Mouse (Mus musculus): ENCODE results near the gene 1810024B03Rik.

1810024B03Rik gene

GRCm38 (mm10) chr2:127166261-127166660 is 41.8 kb downstream of the 1810024B03Rik start:
- DNase-seq: peak; percentile 68

- no peak for DNase-seq
These were observed 42.4 kb downstream of the 1810024B03Rik start for GRCm38 (mm10) chr2:127165675-127166074.

- no peak for DNase-seq
These were observed 62.4 kb downstream of the 1810024B03Rik start for GRCm38 (mm10) chr2:127145699-127146098.

GRCm38 (mm10) chr2:127143158-127144063 is 64.7 kb downstream of the 1810024B03Rik start, which contains the start of gene Itpripl1:
Itpripl1 (minus strand) TSS chr2:127143442.
- DNase-seq: peak; percentile 95

- peak; percentile 27 for DNase-seq
These were observed 65.4 kb downstream of the 1810024B03Rik start for GRCm38 (mm10) chr2:127142577-127143157.

GRCm38 (mm10) chr2:127142031-127142430 is 66.0 kb downstream of the 1810024B03Rik start:
- DNase-seq: no peak

- DNase-seq: no peak
These were observed 68.1 kb downstream of the 1810024B03Rik start for GRCm38 (mm10) chr2:127140011-127140410.

GRCm38 (mm10) chr2:127139605-127140004 is 68.5 kb downstream of the 1810024B03Rik start:
- DNase-seq: no peak

GRCm38 (mm10) chr2:127139094-127139493 is 69.0 kb downstream of the 1810024B03Rik start:
- no peak for DNase-seq

GRCm38 (mm10) chr2:127138449-127138848 is 69.6 kb downstream of the 1810024B03Rik start:
- peak; percentile 60 for DNase-seq

GRCm38 (mm10) chr2:127137838-127138420 is 70.2 kb downstream of the 1810024B03Rik start:
- no peak for DNase-seq

GRCm38 (mm10) chr2:127136979-127137378 is 71.1 kb downstream of the 1810024B03Rik start:
- peak; percentile 19 for DNase-seq
